Mouse (Mus musculus): Measurements from ENCODE around the gene Taar7d.

DNA sequence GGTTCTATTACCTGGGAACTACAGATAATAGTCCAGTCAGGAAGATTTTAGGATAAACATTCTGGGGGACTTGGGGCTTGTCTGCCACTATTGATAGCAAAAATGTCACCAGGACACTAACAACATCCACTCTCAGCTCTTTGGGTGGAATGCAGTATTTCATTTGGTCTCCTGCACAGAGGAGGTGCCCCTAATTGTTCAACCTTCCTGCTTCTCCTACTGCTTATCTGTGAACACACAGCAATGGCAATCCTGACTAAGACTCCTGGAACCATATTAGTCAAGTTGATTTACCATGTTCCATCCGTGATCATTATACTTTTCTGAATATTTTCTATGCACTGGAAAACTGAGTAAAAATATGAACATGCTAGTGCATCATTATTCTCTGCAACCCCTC lies 18.9 kb upstream of the Taar7d start:
- TF ChIP-seq CTCF (IDR thresholded peaks at IDR 0.05; ENCODE audit: extremely low read depth, insufficient read depth, low read length) (no peak), POLR2A (IDR thresholded peaks at IDR 0.05; ENCODE audit: extremely low read depth, insufficient read depth, low read length) (no peak)
